Mouse (Mus musculus) spleen, adult 2 months (tissue): ENCODE data around the gene Agpat4.

Source experiments
- CTCF ChIP-seq: fragments of 200-500 bp; IDR thresholded peaks from 2 replicates; pipeline ENCODE4 v1.5.1; 2011; ENCODE audit warnings: mild to moderate bottlenecking, inconsistent platforms; ENCODE audit not compliant: insufficient read depth, insufficient read length, insufficient replicate concordance; ENCODE audit errors: extremely low read depth
- POLR2A ChIP-seq: fragments of 200-500 bp; IDR thresholded peaks from 2 replicates; pipeline ENCODE4 v1.6.1; 2011; ENCODE audit warnings: low read depth, low read length, inconsistent platforms

GRCm38 (mm10) chr17:12168536-12168935 is 50.0 kb downstream of the Agpat4 start:
- TF ChIP-seq CTCF (no peak), POLR2A (no peak)
